Mouse (Mus musculus): ENCODE results near the gene Aldh2. TPM values are rescaled to one million over a fixed set of nuclear protein-coding genes. Genes with fewer than 3 reads are reported as not detected.
"Not testable (repeated sequence)": the region's sequence is repeated elsewhere in the genome, so short reads cannot be mapped to it uniquely, and the experiment has no call there.

The Aldh2 gene
- total and polyA plus RNA-seq, 2 experiments from 2014 or later = 101 to 126 TPM

DNA sequence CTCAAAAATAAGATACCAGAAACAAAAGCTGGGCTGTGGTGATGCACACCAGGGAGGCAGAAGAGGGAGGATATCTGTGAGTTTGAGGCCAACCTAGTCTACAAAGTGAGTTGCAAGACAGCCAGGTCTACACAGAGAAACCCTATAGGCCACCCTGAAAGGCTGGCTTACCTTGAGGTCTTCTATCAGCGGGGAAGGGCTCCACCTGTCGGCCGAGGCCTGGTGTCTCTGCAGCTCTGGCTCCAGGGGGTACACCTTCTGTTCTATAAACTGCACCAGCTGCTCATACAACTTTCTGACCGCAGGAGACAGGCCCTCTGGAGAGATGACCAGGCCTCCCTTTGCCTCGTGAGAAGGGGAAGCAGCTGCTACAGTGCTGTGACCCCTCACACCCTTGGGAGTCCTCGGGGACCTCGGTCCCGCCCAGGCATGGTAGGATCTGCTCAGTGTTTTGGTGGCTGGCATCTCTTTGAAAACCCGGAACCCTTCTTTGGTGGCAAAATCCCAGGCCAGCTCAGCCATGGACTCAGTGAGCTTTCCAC is 37.6 kb upstream of the Aldh2 start:
- not testable (repeated sequence) for H3K9me3 ChIP-seq (replicated peaks; ENCODE audit: control insufficient read depth, low read length); DNase-seq (ENCODE audit: low spot score); H3K27ac ChIP-seq (ENCODE audit: low read depth); H3K27me3 ChIP-seq (ENCODE audit: control insufficient read depth, insufficient read depth, low read length); ATAC-seq (ENCODE audit: insufficient read depth, low read depth); H3K4me1 ChIP-seq (ENCODE audit: control insufficient read depth, insufficient read depth); H3K4me2 ChIP-seq (ENCODE audit: low read depth, low read length); H3K36me3 ChIP-seq (replicated peaks; ENCODE audit: control insufficient read depth, insufficient read depth, low read length); H3K9ac ChIP-seq (replicated peaks; ENCODE audit: low read depth, low read length); H3K4me3 ChIP-seq (ENCODE audit: low read depth, low read length)
- peak; percentile 10; the same call in 1 of the 2 replicates for TF ChIP-seq CTCF (IDR thresholded peaks at IDR 0.05; ENCODE audit: low read depth)
- WGBS = 53% methylated on average over 8 of the region's 9 CpGs

DNA sequence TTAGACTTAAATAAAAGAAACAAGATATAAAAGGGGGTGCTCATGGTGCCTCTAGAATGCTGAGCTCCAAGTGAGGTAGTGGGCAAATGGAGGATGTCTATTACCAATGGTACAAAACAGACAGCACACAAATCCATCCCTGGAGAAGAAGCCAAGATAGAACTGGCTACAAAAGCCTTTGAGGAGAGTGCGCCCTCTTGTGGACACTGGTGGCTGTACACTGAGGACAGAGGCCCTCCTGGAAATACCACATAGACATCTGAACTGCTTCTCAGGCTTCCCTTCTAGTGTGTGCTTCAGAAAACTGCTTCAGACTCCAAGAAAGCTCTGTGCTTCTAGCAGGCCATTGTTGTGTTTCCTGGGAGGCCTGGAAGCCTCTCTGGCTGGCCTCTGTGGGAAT is 34.2 kb upstream of the Aldh2 start:
- H3K36me3 ChIP-seq (replicated peaks; ENCODE audit: control insufficient read depth, insufficient read depth, low read length) = no peaks in the 10 kb centered on the region
- peak; percentile 83 for TF ChIP-seq CTCF (IDR thresholded peaks at IDR 0.05; ENCODE audit: low read depth)
- no peak for TF ChIP-seq EP300 (IDR thresholded peaks at IDR 0.05; ENCODE audit: low read depth)
- no peak overlapping the region for H3K27ac ChIP-seq (ENCODE audit: low read depth)
- DNase-seq (ENCODE audit: low spot score) (peak; percentile 47), ATAC-seq (ENCODE audit: insufficient read depth, low read depth) (no peak)
- H3K4me2 ChIP-seq (ENCODE audit: low read depth, low read length) = no peak overlapping the region
- H3K27me3 ChIP-seq (ENCODE audit: control insufficient read depth, insufficient read depth, low read length) = no peaks in the 10 kb centered on the region
- H3K4me1 ChIP-seq (ENCODE audit: control insufficient read depth, insufficient read depth) = no peaks in the 10 kb centered on the region
- no peaks in the 10 kb centered on the region for H3K9me3 ChIP-seq (replicated peaks; ENCODE audit: control insufficient read depth, low read length)
- WGBS = 0% methylated on average over 1 of the region's 1 CpGs
- no peak overlapping the region for H3K9ac ChIP-seq (replicated peaks; ENCODE audit: low read depth, low read length)
- no peak overlapping the region for H3K4me3 ChIP-seq (ENCODE audit: low read depth, low read length)

DNA sequence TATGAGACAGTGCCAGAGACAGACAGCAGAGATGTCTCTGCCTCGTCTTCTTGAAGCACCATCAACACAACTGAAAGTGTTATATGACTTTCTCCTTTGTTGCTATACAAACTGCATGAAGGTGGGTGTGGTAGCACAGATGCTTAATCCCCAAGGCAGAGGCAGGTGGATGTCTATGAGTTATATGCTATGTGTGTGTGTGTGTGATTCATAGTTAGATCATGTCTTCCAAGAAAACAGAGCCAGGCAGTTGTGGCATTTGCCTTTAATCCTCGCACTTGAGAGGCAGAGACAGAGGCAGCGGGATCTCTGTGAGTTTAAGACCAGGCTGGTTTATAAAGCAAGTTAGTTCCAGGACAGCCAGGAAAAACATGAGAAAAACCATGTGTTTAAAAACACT is 29.6 kb upstream of the Aldh2 start:
- Histone ChIP-seq H3K9me3 (replicated peaks; ENCODE audit: control insufficient read depth, low read length) (no peaks in the 10 kb centered on the region), H3K27me3 (ENCODE audit: control insufficient read depth, insufficient read depth, low read length) (no peaks in the 10 kb centered on the region), H3K4me2 (ENCODE audit: low read depth, low read length) (no peak overlapping the region), H3K9ac (replicated peaks; ENCODE audit: low read depth, low read length) (no peak overlapping the region), H3K36me3 (replicated peaks; ENCODE audit: control insufficient read depth, insufficient read depth, low read length) (no peaks in the 10 kb centered on the region), H3K4me1 (ENCODE audit: control insufficient read depth, insufficient read depth) (peaks cover 9% of the 10 kb centered on the region), H3K4me3 (ENCODE audit: low read depth, low read length) (no peak overlapping the region), H3K27ac (ENCODE audit: low read depth) (no peak overlapping the region)
- TF ChIP-seq CTCF (IDR thresholded peaks at IDR 0.05; ENCODE audit: low read depth) (no peak), EP300 (IDR thresholded peaks at IDR 0.05; ENCODE audit: low read depth) (no peak)
- DNase-seq (ENCODE audit: low spot score) (no peak), ATAC-seq (ENCODE audit: insufficient read depth, low read depth) (no peak)
- 79% methylated on average over 3 of the region's 3 CpGs for WGBS

DNA sequence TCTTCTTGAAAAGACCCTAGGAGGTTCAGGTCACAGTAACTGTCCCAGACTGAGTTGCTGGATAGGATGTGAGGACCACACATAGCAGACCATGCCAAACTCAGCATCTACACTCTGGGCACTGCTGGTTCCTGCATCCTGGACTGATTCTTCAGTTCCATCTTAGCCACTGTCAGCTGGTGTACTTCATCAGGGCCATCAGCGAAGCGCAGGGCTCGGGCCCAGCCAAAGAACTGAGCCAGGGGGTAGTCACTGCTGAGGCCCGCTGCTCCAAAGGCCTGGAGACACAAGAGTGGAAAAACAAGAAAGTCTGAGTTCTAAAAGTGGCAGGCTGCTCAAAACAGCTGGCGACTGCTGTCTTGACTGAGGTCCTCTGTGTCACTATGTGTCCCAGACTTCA is 27.5 kb upstream of the Aldh2 start:
- 90% methylated on average over 5 of the region's 5 CpGs for WGBS
- H3K27ac ChIP-seq (ENCODE audit: low read depth) = no peak overlapping the region
- H3K9me3 ChIP-seq (replicated peaks; ENCODE audit: control insufficient read depth, low read length) = no peaks in the 10 kb centered on the region
- H3K27me3 ChIP-seq (ENCODE audit: control insufficient read depth, insufficient read depth, low read length) = no peaks in the 10 kb centered on the region
- ATAC-seq (ENCODE audit: insufficient read depth, low read depth) = no peak
- no peak overlapping the region for H3K9ac ChIP-seq (replicated peaks; ENCODE audit: low read depth, low read length)
- DNase-seq (ENCODE audit: low spot score) = no peak
- TF ChIP-seq CTCF (IDR thresholded peaks at IDR 0.05; ENCODE audit: low read depth) (no peak), EP300 (IDR thresholded peaks at IDR 0.05; ENCODE audit: low read depth) (no peak)
- no peak overlapping the region for H3K4me2 ChIP-seq (ENCODE audit: low read depth, low read length)
- H3K36me3 ChIP-seq (replicated peaks; ENCODE audit: control insufficient read depth, insufficient read depth, low read length) = no peaks in the 10 kb centered on the region
- H3K4me3 ChIP-seq (ENCODE audit: low read depth, low read length) = no peak overlapping the region
- H3K4me1 ChIP-seq (ENCODE audit: control insufficient read depth, insufficient read depth) = peaks cover 9% of the 10 kb centered on the region

DNA sequence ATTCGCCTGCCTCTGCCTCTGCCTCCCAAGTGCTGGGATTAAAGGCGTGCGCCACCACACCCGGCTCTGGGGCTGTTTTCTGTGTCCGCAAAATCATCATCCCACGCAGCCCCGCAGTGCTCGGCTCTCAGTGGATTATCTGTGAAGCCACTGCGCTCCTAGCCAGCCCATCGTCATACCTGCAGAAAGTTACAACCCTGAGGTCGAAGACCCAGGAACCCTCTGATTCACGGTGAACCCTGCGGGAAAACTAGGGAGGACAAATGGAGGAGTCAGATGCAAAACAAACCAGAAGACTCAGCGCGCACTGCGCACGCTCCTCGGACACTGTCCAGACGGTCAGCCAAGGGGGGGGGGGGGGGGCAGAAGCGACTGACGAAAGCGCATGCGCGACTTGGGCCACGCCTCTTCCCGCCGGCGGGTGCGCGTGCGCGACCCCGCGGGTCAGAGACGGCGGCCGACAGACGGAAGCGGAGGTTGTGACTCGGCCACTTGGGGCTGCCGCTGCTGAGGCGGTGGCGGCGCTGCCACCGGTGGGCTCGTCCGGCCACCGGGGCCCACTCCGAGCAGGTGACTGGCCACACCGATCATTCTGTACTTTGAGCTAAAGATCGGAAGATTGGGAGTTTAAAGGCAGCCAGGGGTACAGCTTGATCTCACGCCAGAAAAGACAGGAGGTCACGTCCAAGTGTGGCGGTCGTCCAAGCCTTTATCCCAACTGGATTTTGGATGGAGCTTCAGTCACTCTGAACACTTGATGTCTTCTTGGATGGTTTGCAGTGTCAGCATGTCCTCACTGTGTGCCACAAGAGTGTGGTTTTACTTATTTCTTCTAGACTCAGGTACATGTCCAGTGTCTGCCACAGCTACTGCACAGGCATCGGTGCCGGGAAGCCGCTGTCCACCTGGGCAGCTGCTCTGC is 25.2 kb upstream of the Aldh2 start, which contains the start of gene Acad12:
Acad12 (minus strand) TSS at position 347 of the 922 bp plus-strand sequence.
- under 1% methylated on average over 52 of the region's 58 CpGs for WGBS
- Histone ChIP-seq H3K4me1 (ENCODE audit: control insufficient read depth, insufficient read depth) (peaks cover 9% of the 10 kb centered on the region), H3K9me3 (replicated peaks; ENCODE audit: control insufficient read depth, low read length) (no peaks in the 10 kb centered on the region), H3K27me3 (ENCODE audit: control insufficient read depth, insufficient read depth, low read length) (no peaks in the 10 kb centered on the region), H3K4me3 (ENCODE audit: low read depth, low read length) (peak within 1 kb of the TSS; percentile 75), H3K4me2 (ENCODE audit: low read depth, low read length) (peak within 1 kb of the TSS; percentile 74), H3K27ac (ENCODE audit: low read depth) (peak within 1 kb of the TSS; percentile 80), H3K36me3 (replicated peaks; ENCODE audit: control insufficient read depth, insufficient read depth, low read length) (no peaks in the 10 kb centered on the region), H3K9ac (replicated peaks; ENCODE audit: low read depth, low read length) (peak within 1 kb of the TSS; percentile 73)
- 0 out of 2 replicates have a peak, but pooled peaks have one; percentile 1 for TF ChIP-seq CTCF (IDR thresholded peaks at IDR 0.05; ENCODE audit: low read depth)
- peak; percentile 74; the same call in 1 of the 2 replicates for TF ChIP-seq EP300 (IDR thresholded peaks at IDR 0.05; ENCODE audit: low read depth)
- peak; percentile 90 for ATAC-seq (ENCODE audit: insufficient read depth, low read depth)
- DNase-seq (ENCODE audit: low spot score) = peak; percentile 89

DNA sequence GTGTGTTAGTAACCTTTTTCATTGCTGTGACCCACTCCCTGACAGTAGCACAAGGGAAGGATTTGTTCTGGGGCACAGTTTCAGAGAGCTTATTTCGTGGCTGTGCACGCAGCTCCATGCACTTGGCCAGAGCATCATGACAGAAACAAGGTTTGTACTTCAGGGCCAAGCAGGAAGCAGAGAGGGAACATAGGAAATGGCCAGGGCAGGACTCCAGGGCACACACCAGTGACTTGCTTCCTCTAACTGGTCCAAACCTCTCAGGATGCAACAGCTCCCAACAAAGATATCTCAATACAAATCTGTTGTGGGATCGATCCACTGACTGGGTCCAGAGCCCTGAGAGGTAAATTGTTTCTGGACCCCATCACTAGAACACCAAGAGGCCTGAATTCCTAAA is 21.3 kb upstream of the Aldh2 start:
- ATAC-seq (ENCODE audit: insufficient read depth, low read depth); H3K9me3 ChIP-seq (replicated peaks; ENCODE audit: control insufficient read depth, low read length); H3K27ac ChIP-seq (ENCODE audit: low read depth): not testable (repeated sequence)

More for the DNA sequence above, 21.3 kb upstream of the Aldh2 start:
- H3K36me3 ChIP-seq (replicated peaks; ENCODE audit: control insufficient read depth, insufficient read depth, low read length); H3K9ac ChIP-seq (replicated peaks; ENCODE audit: low read depth, low read length); H3K4me3 ChIP-seq (ENCODE audit: low read depth, low read length); H3K27me3 ChIP-seq (ENCODE audit: control insufficient read depth, insufficient read depth, low read length); H3K4me2 ChIP-seq (ENCODE audit: low read depth, low read length); H3K4me1 ChIP-seq (ENCODE audit: control insufficient read depth, insufficient read depth); DNase-seq (ENCODE audit: low spot score): not testable (repeated sequence)
- WGBS = 60% methylated on average over 3 of the region's 3 CpGs

Measured in heart, postnatal 0 days (tissue).